Mouse (Mus musculus) CH12.LX (cell line): ENCODE measurements around the gene Slamf6. TPM values are rescaled to one million over a fixed set of nuclear protein-coding genes. Genes with fewer than 3 reads are reported as not detected.

ENCODE experiments used
- DNase-seq: peaks from one replicate; pipeline ENCODE4 v3.0.0-alpha.2; 2013; ENCODE audit errors: extremely low read depth
- H3K27ac ChIP-seq: 2 replicates; pipeline ENCODE4 v1.5.1; 2012; ENCODE audit warnings: low read depth, mild to moderate bottlenecking, control low read depth, moderate library complexity; ENCODE audit not compliant: insufficient read depth
- H3K27me3 ChIP-seq: replicated peaks from 2 replicates; pipeline ENCODE3; 2012; ENCODE audit warnings: inconsistent platforms
- H3K36me3 ChIP-seq, 2 experiments: replicated peaks in 1 of 2; 2 replicates each; pipeline versions ENCODE3 to v1.6.1; 2012; ENCODE audit warnings: inconsistent platforms in 1 of 2, low read length in 1 of 2, mild to moderate bottlenecking in 1 of 2, mixed read lengths in 1 of 2, moderate library complexity in 1 of 2; ENCODE audit not compliant: control insufficient read depth in 1 of 2, insufficient read depth in 1 of 2
- H3K4me1 ChIP-seq, 2 experiments: 2 replicates each; pipeline ENCODE4 v1.6.1; 2012; ENCODE audit warnings: inconsistent platforms in 1 of 2, moderate library complexity in 1 of 2; ENCODE audit not compliant: insufficient read depth in 2 of 2, control insufficient read depth in 1 of 2
- H3K4me2 ChIP-seq: 2 replicates; pipeline ENCODE4 v1.6.1; 2012; ENCODE audit warnings: low read depth, mild to moderate bottlenecking, control low read depth; ENCODE audit not compliant: poor library complexity, insufficient read depth, severe bottlenecking
- H3K4me3 ChIP-seq, 3 experiments: fragments of 150-350 bp in 1 of 3; sonication (generic) in 1 of 3; replicated peaks in 1 of 3; 2 replicates each; pipeline versions ENCODE3 to v1.5.1; 2011 to 2012; ENCODE audit warnings: low read depth in 2 of 3, low read length in 2 of 3, mild to moderate bottlenecking in 2 of 3, moderate library complexity in 2 of 3, control low read depth in 1 of 3, improper control_type of control experiment in 1 of 3, inconsistent platforms in 1 of 3, mixed read lengths in 1 of 3; ENCODE audit not compliant: poor library complexity in 1 of 3
- H3K79me2 ChIP-seq: replicated peaks from 2 replicates; pipeline ENCODE4 v1.6.1; 2012; ENCODE audit warnings: mild to moderate bottlenecking, moderate library complexity; ENCODE audit not compliant: control insufficient read depth, poor library complexity, insufficient read depth, severe bottlenecking; ENCODE audit errors: extremely low read depth
- H3K9ac ChIP-seq: 2 replicates; pipeline ENCODE4 v1.6.1; 2012; ENCODE audit warnings: low read depth, mild to moderate bottlenecking, control low read depth, moderate library complexity; ENCODE audit not compliant: insufficient read depth
- H3K9me3 ChIP-seq: replicated peaks from 2 replicates; pipeline ENCODE3; 2012; ENCODE audit warnings: low read length, inconsistent platforms, mixed read lengths
- CHD1 ChIP-seq: IDR thresholded peaks from 2 replicates; pipeline ENCODE4 v1.6.1; 2012; ENCODE audit warnings: low read depth, low read length, improper control_type of control experiment, inconsistent platforms
- CHD2 ChIP-seq: IDR thresholded peaks from 2 replicates; pipeline ENCODE4 v1.6.1; 2011; ENCODE audit warnings: low read length, improper control_type of control experiment
- CTCF ChIP-seq, 2 experiments: IDR thresholded peaks in 1 of 2; conservative IDR thresholded peaks in 1 of 2; 2 replicates each; pipeline ENCODE4 v1.5.1; 2011 to 2012; ENCODE audit warnings: low read depth in 2 of 2, low read length in 2 of 2, improper control_type of control experiment in 1 of 2, inconsistent platforms in 1 of 2, mild to moderate bottlenecking in 1 of 2, moderate library complexity in 1 of 2
- ELF1 ChIP-seq: IDR thresholded peaks from 2 replicates; pipeline ENCODE4 v1.6.1; 2014; ENCODE audit warnings: low read depth, mild to moderate bottlenecking, inconsistent platforms, low read length, improper control_type of control experiment
- ETS1 ChIP-seq: conservative IDR thresholded peaks from 2 replicates; pipeline ENCODE4 v1.6.1; 2012; ENCODE audit warnings: low read depth, mild to moderate bottlenecking, inconsistent platforms, low read length, improper control_type of control experiment, moderate library complexity
- GABPA ChIP-seq: IDR thresholded peaks from 2 replicates; pipeline ENCODE4 v1.6.1; 2012; ENCODE audit warnings: low read depth, low read length, improper control_type of control experiment, inconsistent platforms; ENCODE audit not compliant: insufficient replicate concordance
- IRF4 ChIP-seq: IDR thresholded peaks from 2 replicates; pipeline ENCODE4 v1.6.1; 2014; ENCODE audit warnings: low read depth, mild to moderate bottlenecking, inconsistent platforms, low read length, improper control_type of control experiment
- JUND ChIP-seq: conservative IDR thresholded peaks from 2 replicates; pipeline ENCODE4 v1.6.1; 2011; ENCODE audit warnings: low read depth, low read length, improper control_type of control experiment
- MAX ChIP-seq: IDR thresholded peaks from 2 replicates; pipeline ENCODE4 v1.6.1; 2011; ENCODE audit warnings: low read length, improper control_type of control experiment
- MAZ ChIP-seq: IDR thresholded peaks from 2 replicates; pipeline ENCODE4 v1.6.1; 2012; ENCODE audit warnings: low read depth, mild to moderate bottlenecking, inconsistent platforms, low read length, improper control_type of control experiment, moderate library complexity
- MEF2A ChIP-seq: IDR thresholded peaks from 2 replicates; pipeline ENCODE4 v1.6.1; 2014; ENCODE audit warnings: low read depth, mild to moderate bottlenecking, inconsistent platforms, low read length, improper control_type of control experiment, borderline replicate concordance
- MXI1 ChIP-seq: IDR thresholded peaks from 2 replicates; pipeline ENCODE4 v1.6.1; 2011; ENCODE audit warnings: mild to moderate bottlenecking, low read depth, low read length, improper control_type of control experiment
- MYC ChIP-seq: IDR thresholded peaks from 2 replicates; pipeline ENCODE4 v1.6.1; 2011; ENCODE audit warnings: low read depth, mild to moderate bottlenecking, improper control_type of control experiment, low read length
- NELFE ChIP-seq: IDR thresholded peaks from 2 replicates; pipeline ENCODE4 v1.6.1; 2011; ENCODE audit warnings: low read depth, low read length, improper control_type of control experiment
- POLR2AphosphoS2 ChIP-seq: IDR thresholded peaks from 2 replicates; pipeline ENCODE4 v1.6.1; 2011; ENCODE audit warnings: low read depth, low read length, improper control_type of control experiment
- RAD21 ChIP-seq: IDR thresholded peaks from 2 replicates; pipeline ENCODE4 v1.6.1; 2011; ENCODE audit warnings: low read depth, mild to moderate bottlenecking, low read length, improper control_type of control experiment, moderate library complexity
- RCOR1 ChIP-seq: conservative IDR thresholded peaks from 2 replicates; pipeline ENCODE4 v1.6.1; 2012; ENCODE audit warnings: low read depth, mild to moderate bottlenecking, inconsistent platforms, low read length, improper control_type of control experiment
- SIN3A ChIP-seq: IDR thresholded peaks from 2 replicates; pipeline ENCODE4 v1.6.1; 2012; ENCODE audit warnings: low read length, improper control_type of control experiment, inconsistent platforms
- SMC3 ChIP-seq: IDR thresholded peaks from 2 replicates; pipeline ENCODE4 v1.6.1; 2011; ENCODE audit warnings: low read depth, low read length, improper control_type of control experiment
- TBP ChIP-seq: conservative IDR thresholded peaks from 2 replicates; pipeline ENCODE4 v1.6.1; 2011; ENCODE audit warnings: low read depth, low read length, improper control_type of control experiment
- TCF12 ChIP-seq: IDR thresholded peaks from 2 replicates; pipeline ENCODE4 v1.6.1; 2014; ENCODE audit warnings: low read depth, mild to moderate bottlenecking, inconsistent platforms, low read length, improper control_type of control experiment
- UBTF ChIP-seq: IDR thresholded peaks from 2 replicates; pipeline ENCODE4 v1.6.1; 2012; ENCODE audit warnings: low read depth, mild to moderate bottlenecking, inconsistent platforms, low read length, improper control_type of control experiment, moderate library complexity
- USF1 ChIP-seq: IDR thresholded peaks from 2 replicates; pipeline ENCODE4 v1.6.1; 2014; ENCODE audit warnings: low read depth, mild to moderate bottlenecking, inconsistent platforms, low read length, improper control_type of control experiment
- ZC3H11A ChIP-seq: IDR thresholded peaks from 2 replicates; pipeline ENCODE4 v1.6.1; 2012; ENCODE audit warnings: low read depth, mild to moderate bottlenecking, inconsistent platforms, low read length, improper control_type of control experiment
- ZKSCAN1 ChIP-seq: IDR thresholded peaks from 2 replicates; pipeline ENCODE4 v1.6.1; 2012; ENCODE audit warnings: low read depth, inconsistent platforms, low read length, improper control_type of control experiment, borderline replicate concordance
- ZMIZ1 ChIP-seq: IDR thresholded peaks from 2 replicates; pipeline ENCODE4 v1.6.1; 2012; ENCODE audit warnings: low read depth, mild to moderate bottlenecking, inconsistent platforms, low read length, improper control_type of control experiment
- ZNF384 ChIP-seq: IDR thresholded peaks from 2 replicates; pipeline ENCODE4 v1.6.1; 2012; ENCODE audit warnings: low read depth, low read length, improper control_type of control experiment, inconsistent platforms
- dilution Hi-C: fragments of 300-500 bp; cut with MboI; formaldehyde crosslinking; loops from 2 replicates; pipeline ENCODE4 v1.14.3; 2020; ENCODE audit warnings: low sequenced_read_pairs; ENCODE audit not compliant: extremely low pct_unique_long_range_greater_than_20kb, extremely low pct_ligation_motif_present
- in situ Hi-C: fragments of 300-500 bp; cut with MboI; formaldehyde crosslinking; loops from 3 replicates; pipeline ENCODE4 v1.14.3; 2019; ENCODE audit warnings: low sequenced_read_pairs, low pct_ligation_motif_present, low pct_unique_long_range_greater_than_20kb, mixed read lengths
- polyA plus RNA-seq: library from polyadenylated mRNA; unstranded; fragments of >175 nt; gene quantifications from 2 replicates; pipeline ENCODE4 v1.2.1, GENCODE M21; 2012; ENCODE audit warnings: low read depth; ENCODE audit not compliant: insufficient read length
- total RNA-seq, 2 experiments: library from RNA; depleted of rRNA; stranded (reverse); fragments of 300-350 nt in 1 of 2; fragments of >200 nt in 1 of 2; gene quantifications; 2 replicates each; pipeline ENCODE4 v1.2.3; 2012 to 2014

The Slamf6 gene
- total and polyA plus RNA-seq, 3 experiments = 50.9 to 180 (median 127) TPM

DNA sequence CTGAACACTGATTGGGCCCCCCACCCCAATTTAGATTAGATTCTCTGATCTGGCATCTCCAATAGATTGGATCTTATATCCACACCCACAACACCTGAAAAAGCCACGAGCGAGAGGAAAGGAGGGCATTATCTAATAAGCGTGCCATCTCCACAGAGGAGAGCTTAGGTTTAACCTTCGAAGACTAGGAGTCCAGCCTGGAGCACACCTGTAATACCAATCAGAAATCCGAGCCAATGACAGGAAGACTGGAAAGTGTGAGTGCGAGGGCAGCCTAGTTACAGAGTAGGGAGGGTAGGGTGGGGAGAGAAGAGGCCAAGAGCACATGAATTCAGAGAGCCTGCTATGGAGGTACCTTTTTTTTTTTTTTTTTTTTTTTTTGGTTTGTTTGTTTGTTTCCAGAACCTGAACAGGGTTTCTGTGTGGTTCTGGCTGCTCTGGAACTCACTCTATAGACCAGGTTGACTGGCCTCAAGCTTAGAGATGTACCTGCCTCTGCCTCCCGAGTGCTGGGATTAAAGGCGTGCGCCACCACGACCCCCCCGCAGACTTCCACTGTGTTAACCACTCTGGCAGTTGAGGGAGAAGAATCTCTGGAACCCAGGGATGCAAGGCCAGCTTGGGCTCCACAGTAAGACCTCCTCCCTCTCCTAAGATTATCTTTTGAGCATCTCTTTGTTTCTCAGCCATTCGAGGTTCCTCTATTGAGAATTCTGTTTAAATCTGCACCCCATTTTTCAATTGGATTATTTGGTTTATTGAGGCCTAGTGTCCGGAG, 81.7 kb downstream of the Slamf6 start:
- DNase-seq = no peak
- H3K79me2 ChIP-seq = no peaks in the 10 kb centered on the region
- H3K4me1 ChIP-seq = peaks cover 9 to 31% of the 10 kb centered on the region in 2 experiments
- no peak overlapping the region for H3K4me3 ChIP-seq
- H3K36me3 ChIP-seq = peaks cover 3 to 18% of the 10 kb centered on the region in 2 experiments
- dilution Hi-C loops = no loop called here
- H3K9ac ChIP-seq = no peak overlapping the region
- H3K27ac ChIP-seq = no peak overlapping the region
- H3K4me2 ChIP-seq = no peak overlapping the region
- no peaks in the 10 kb centered on the region for H3K27me3 ChIP-seq
- no peaks in the 10 kb centered on the region for H3K9me3 ChIP-seq
- in situ Hi-C loops = no loop called here
- TF ChIP-seq MAX (no peak), POLR2AphosphoS2 (no peak), UBTF (no peak), MYC (no peak), ETS1 (no peak), RCOR1 (no peak), SIN3A (no peak), CHD1 (no peak), TBP (no peak), ELF1 (no peak), MEF2A (no peak), JUND (no peak), RAD21 (no peak), CTCF (conservative IDR thresholded peaks at IDR 0.05 in 1 of 2, IDR thresholded peaks at IDR 0.05 in 1 of 2; ENCODE audit: low read depth in 2 of 2, low read length in 2 of 2) (no peak), ZMIZ1 (no peak), NELFE (no peak)

DNA sequence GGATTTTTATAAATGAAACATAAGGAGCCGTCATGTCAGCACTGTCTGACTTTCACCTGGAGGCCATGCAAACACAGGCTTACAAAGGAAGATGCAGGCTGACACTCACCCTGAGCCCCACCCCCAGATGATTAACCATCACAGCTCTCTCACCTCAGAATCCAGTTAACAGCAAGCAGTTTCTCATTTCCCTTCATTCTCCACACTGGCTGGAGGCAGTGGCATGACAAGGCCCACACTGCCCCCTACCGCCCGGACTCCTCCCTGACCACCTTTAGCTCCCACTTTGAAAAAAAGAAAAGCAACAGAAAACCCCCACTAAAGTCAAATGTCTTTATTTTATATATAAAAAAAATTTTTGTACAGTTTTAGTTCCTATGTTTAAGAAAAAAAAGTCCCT, 83.3 kb downstream of the Slamf6 start:
- Histone ChIP-seq H3K4me1 (peaks cover 3 to 15% of the 10 kb centered on the region in 2 experiments; a peak in 3 of 4 replicates), H3K27ac (no peak overlapping the region), H3K27me3 (no peaks in the 10 kb centered on the region), H3K4me2 (no peak overlapping the region), H3K9ac (no peak overlapping the region), H3K9me3 (no peaks in the 10 kb centered on the region), H3K79me2 (no peaks in the 10 kb centered on the region), H3K4me3 (no peak overlapping the region), H3K36me3 (peaks cover 8 to 34% of the 10 kb centered on the region in 2 experiments)
- in situ Hi-C loops (loop anchor here (5.0 kb wide), 1 partner anchor 173 kb away; no protein-coding TSS in a partner anchor), dilution Hi-C loops (no loop called here)
- TF ChIP-seq RAD21 = peak; percentile 99
- TF ChIP-seq USF1 = no peak
- TF ChIP-seq MYC = 0 out of 2 replicates have a peak, but pooled peaks have one; percentile 46
- TF ChIP-seq JUND = peak; percentile 29; the same call in 1 of the 2 replicates
- TF ChIP-seq MXI1 = peak; percentile 69; the same call in 1 of the 2 replicates
- no peak for TF ChIP-seq TBP
- TF ChIP-seq CHD1 = no peak
- peak; percentile 62; the same call in 1 of the 2 replicates for TF ChIP-seq MAZ
- 0 out of 2 replicates have a peak, but pooled peaks have one; percentile 42 for TF ChIP-seq TCF12
- TF ChIP-seq ZNF384 = peak; percentile 88
- 0 out of 2 replicates have a peak, but pooled peaks have one; percentile 37 for TF ChIP-seq MEF2A
- 0 out of 2 replicates have a peak, but pooled peaks have one; percentile 41 for TF ChIP-seq CHD2
- TF ChIP-seq GABPA = no peak
- peak; percentile 99 for TF ChIP-seq ZC3H11A
- 0 out of 2 replicates have a peak, but pooled peaks have one; percentile 22 for TF ChIP-seq ELF1
- peak; percentile 25 to 96; a peak in 2 of 4 replicates for TF ChIP-seq CTCF (conservative IDR thresholded peaks at IDR 0.05 in 1 of 2, IDR thresholded peaks at IDR 0.05 in 1 of 2; ENCODE audit: low read depth in 2 of 2, low read length in 2 of 2)
- no peak for TF ChIP-seq MAX
- TF ChIP-seq SIN3A = 0 out of 2 replicates have a peak, but pooled peaks have one; percentile 49
- TF ChIP-seq ZKSCAN1 = no peak
- peak; percentile 99 for TF ChIP-seq SMC3
- TF ChIP-seq IRF4 = peak; percentile 81
- DNase-seq = peak; percentile 91
